Mouse (Mus musculus) liver, embryonic 14.5 days (tissue): ENCODE data around the gene Lancl1.

Experiments
- CTCF ChIP-seq: IDR thresholded peaks from 2 replicates; pipeline ENCODE4 v1.5.1; 2016; ENCODE audit warnings: antibody characterized with exemption, low read depth, control low read depth
- EP300 ChIP-seq: IDR thresholded peaks from 2 replicates; pipeline ENCODE4 v1.6.1; 2016; ENCODE audit warnings: antibody characterized with exemption, low read depth

- TF ChIP-seq EP300 = no peak
- no peak for TF ChIP-seq CTCF
Observed at GRCm38 (mm10) chr1:66998188-66998587, 40.5 kb downstream of the Lancl1 start.
